Mouse (Mus musculus) kidney, postnatal 4 days (tissue): Measurements from ENCODE around the gene Islr.

ENCODE experiments used
- DNase-seq, 2 experiments: peaks; one replicate each; pipeline ENCODE4 v3.0.0; 2021; ENCODE audit warnings: mixed read lengths in 2 of 2

Gene Islr

GRCm38 (mm10) chr9:58110787-58111186 lies 93.3 kb downstream of the Islr start:
- DNase-seq = no peak

- DNase-seq = peak; percentile 34 to 38
These were observed 96.6 kb downstream of the Islr start for GRCm38 (mm10) chr9:58107494-58107893.
